Mouse (Mus musculus) frontal cortex, postnatal 25 days (tissue): ENCODE data around the gene Pgam1.
"Not testable (repeated sequence)": the region's sequence is repeated elsewhere in the genome, so short reads cannot be mapped to it uniquely, and the experiment has no call there.

Source experiments
- DNase-seq, 2 experiments: peaks; one replicate each; pipeline ENCODE4 v3.0.0; 2022; ENCODE audit warnings: low spot score in 2 of 2

Pgam1 gene

DNA sequence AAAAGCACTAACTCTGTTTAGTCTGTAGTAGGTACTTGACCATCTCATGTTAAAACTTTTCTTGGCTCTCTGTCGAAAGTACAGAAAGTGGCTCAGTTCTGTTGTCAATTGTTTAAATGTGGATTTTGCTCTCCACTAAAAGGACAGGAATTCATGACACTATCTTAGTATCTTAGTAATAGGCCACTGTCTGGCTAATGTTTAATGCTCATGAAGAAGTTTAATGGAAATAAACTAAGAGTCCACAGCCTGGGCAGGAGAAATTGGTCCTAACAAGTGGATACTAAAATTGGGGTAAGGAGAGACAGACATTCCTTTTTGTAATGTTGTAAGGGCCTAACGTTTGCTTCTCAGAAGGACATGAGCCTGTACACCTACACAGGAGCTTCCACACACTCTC lies 1.3 kb upstream of the Pgam1 start:
- no peak for DNase-seq

DNA sequence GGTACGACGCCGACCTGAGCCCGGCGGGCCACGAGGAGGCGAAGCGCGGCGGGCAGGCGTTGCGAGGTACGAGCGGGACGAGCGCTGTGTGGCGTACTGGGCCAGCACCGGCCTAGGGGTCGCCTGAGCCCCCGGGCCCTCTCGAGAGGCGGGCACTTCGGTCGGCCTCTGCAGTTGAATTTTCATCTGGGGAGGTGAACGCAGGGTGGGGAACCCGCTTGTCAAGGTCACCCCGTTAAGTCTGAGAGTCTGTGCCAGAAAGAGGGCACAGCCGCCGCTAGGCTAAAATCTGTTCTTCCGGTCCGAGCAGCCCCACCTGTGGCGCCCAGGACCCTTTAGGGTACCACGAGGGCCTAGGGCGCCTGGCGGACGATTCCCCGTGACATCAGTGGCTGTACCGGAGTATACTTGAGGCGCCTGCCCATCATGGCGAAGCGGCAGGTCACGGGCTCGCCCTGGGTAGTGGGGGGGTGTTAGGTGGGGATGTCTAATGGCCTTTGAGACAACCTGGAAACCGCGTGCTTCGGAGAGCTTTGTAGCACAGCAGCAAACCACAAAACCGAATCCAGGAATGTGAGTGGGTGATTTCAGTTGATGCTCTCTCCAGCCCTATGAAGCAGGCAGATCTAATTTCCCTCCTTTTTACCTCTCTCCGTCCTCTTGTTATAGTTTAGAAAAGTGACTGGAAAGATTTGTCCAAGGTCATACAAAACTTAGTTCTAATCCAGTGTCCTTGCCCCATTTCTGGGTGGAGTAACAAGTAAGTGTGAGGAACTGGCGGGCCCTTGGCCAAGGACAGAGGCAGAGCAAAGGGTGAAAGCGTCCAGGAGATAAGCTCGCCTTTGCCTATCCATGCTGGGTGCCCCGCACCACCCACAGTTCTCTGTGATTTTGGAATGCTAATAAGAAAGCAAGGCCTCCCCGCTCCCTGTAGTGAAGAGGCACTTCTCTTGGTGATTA lies 678 bp downstream of the Pgam1 start:
- peak in 1 of 2 experiments; percentile 26 for DNase-seq

DNA sequence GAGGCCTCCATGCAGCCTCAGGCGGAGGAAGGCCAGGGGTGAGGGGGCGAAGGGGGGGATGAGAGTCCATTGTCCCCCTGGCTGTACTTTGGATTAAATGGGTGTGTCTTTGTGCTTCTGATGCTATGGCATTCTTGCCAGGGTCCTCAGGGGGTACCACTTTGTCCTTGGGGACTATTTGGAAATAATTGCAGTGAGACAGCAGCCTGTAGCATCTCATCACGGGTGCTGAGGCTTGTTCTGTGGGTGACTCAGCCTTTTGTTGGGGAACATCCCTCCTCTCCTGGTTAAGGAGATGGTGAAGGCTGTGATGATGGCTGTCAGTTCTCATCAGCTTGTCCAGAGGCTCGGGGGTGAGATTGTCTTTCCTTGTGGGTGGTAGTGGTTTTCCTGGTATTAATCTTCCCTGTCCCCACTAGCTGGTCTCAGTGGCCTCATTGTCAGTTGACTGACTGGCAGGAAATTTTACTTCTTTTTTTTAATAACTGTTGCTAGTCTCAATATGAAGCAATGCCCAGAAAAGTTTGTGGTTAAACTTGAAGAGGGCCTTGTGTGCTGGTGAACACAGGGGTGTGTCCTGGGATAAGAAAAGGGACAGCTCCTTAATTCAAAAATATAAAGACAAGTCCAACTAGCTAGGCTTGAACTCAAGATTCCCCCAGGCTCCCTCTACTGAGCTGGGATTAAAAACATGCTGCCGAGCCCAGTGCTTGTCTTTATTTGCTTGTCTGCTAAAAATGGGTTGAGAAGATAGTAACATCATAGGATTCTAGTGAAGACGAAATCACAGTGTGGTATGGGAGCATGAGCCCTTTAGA lies 2.3 kb downstream of the Pgam1 start:
- DNase-seq: no peak

DNA sequence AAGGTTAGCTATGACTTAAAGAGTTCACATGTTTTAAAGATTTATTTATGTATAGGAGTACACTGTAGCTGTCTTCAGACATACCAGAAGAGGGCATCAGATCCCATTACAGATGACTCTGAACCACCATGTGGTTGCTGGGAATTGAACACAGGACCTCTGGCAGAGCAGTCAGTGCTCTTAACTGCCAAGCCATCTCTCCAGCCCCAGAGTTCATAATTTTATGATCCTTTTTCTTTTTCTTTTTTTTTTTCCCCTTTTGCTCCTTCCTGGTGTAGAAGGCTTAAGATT lies 2.8 kb downstream of the Pgam1 start:
- not testable (repeated sequence) for DNase-seq

DNA sequence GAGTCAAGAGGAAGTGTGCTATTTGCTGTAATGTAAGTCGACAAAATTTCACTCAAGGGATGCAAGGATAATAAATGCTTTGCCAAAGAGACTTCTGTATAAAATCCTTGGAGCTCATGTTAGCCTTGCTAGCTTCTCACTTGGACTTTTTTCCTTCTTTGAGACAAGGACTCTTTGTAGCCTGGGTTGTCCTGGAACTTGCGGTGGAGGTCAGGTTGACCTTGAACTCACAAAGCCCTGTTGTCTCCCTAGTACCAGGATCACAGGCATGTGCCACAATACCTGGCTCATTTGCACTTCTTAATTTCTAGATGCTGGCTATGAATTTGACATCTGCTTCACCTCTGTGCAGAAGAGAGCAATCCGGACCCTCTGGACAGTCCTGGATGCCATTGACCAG lies 3.6 kb downstream of the Pgam1 start:
- DNase-seq: no peak

DNA sequence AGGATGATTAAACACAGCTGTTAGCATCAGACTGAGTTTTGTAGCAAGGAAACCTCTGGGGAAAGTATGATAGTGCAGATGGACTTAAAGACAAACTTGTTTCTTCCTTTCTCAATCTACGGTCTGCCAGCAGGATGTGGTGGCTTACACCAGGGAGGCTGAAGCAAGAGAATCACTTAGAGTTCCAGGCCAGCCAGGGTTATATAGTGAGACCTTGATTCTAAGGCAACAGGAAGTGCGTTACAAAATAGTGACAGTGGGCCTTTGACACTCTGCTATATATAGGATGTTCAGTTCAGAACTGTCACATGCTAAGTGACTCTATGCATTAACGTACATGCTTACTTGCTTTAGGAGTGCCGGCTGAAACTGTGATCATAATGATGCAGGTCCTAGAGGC lies 5.1 kb downstream of the Pgam1 start:
- DNase-seq: no peak

DNA sequence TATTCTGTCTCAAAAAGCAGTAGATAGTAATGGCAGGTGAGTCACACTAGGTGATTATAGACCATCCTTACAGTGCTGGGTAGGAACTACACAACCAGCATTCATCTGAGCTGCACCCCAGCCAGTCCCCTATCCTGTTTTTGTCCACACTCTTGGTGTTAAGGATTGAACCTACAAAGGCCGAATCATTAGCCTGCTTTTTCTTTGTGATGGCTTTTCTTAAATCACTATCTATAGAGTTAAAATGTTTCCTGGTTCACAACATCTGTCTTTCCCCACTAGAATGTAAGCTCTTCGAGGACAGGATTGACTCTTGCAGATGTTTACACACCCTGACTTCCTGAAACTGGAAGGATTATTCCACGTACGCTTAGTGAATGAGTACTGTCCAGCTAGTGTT lies 7.7 kb downstream of the Pgam1 start:
- no peak for DNase-seq

DNA sequence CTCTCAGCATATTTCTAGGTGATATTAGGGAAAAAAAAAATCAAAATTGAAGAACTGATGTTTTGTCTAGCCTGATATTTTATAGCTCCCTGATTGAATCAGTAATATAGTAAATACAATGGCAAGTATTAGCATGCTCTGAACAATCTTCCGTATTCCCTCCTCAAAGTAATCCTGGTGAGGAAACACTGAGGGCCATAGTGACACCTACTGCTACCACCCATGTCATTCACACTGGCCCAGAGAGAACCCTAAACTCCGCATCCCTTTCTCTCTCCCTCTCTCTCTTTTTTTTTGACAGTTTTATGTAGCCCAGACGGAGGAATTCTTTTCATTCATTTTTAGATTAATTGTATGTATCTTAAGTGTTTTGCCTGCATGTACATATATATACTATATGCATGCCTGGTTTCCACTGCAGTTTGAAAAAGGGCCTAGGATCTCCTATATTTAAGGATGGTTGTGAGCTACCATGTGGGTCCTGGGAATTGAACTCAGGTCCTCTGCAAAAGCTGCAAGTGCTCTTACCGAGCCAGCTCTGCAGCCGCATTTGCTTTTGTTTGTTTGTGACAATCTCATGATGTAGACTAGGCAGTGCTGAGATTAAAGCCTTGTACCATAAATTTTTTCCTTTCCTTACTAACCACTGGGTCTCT lies 8.8 kb downstream of the Pgam1 start:
- no peak for DNase-seq

DNA sequence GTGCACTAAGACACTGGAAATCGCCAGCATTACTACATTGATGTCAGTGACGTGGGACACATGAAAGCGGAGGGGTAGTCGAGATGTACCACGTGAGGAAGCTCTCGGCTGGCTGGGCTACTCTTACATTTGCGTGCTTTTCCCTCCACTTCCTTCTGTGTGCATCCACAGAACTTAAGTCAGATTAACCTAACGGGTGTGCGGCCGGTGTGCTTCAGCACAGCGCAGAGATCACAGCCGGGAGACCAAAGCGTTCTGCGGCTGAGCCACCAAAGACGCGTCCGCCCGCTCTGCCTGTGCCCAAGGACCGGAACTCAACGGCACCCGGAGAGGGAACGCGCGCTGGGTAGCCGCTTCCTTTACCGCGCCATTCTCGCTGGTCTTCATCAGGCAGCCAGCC lies 21.0 kb downstream of the Pgam1 start:
- no peak for DNase-seq

DNA sequence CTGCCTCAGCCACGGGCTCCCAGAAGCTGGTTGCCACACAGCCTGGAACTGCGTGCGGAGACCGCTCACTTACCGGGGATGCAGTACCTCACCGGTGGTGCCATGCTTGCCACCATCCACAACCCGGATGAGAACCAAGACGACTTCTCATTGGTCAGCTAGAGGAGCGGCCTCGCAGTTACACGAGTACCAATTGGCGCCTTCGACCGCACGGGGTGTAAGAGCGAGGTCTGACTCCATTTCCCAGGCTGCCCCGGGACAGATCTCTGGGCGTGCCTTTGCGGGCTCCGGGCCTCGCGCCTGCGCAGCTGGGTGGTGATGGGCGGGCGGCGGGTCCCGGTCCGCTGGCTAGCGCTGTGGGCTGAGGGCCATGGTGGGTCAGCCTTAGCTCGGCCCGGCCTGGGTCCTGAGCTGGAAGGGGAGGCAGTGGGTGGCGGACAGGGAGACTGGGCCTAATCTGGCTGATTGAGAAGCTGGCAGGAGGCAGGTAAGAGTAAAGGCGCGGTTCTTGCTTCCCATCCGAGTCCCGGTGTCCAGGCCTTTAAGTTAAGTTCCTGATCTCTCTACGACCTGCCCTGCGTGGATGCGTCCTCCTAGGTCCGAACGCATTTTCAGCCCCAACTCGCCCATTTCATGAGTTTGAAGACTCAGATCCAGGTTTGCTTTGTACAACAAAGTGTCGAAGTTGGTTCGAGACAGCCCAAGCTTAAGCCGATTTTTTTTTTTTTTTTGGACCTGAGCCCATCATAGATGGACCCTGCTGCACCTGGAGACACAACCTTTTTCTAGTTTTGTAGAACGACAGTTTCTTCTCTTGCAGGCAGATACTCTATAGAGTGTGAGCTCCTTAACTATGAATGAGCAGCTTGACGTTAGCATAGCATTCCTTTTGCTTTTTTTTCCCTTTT lies 21.7 kb downstream of the Pgam1 start, which contains the start of the genes Exosc1 and Zdhhc16:
Gene Exosc1 (minus strand): TSS at position 245 of the 908 bp plus-strand sequence.
Gene Zdhhc16 (plus strand): TSS at position 302 of the 908 bp plus-strand sequence.
- DNase-seq: peak; percentile 99

DNA sequence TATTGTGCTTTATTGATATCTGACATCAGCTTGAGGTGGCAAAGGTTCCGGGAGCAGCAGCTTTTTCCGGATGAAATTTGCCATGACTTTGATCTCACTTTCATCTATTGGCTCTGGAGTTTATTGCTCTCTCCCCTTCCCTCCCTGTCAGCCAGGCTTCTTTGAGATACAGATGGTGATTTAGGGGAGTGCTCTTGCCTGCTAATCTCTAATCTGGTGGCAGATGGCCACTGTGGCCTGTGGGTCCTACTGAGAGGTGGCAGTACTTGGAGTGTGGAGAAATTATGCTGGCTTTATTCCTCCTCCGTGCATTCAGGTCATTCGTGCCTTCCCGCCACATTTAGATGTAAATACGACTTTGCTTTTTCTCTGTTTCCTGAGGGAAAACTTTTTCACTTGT lies 22.4 kb downstream of the Pgam1 start:
- DNase-seq: no peak

DNA sequence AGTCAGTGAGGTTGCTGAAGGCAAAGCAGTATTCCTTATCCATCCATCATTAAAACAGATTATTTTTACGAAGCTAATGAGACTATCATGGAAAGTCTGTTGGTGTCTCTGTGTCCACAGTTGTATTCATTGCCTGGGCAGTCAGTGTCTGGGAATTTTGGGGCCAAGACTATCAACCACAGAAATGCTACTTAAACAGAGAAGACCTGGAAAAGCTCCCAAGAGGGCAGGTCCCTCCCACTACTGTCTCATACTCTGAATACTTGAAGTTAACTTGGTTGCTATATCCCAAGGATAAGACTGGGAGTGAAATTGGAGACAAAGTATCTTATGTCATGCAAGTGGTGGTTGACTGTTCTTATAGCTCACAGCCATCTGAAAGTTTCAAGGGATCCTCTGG lies 24.2 kb downstream of the Pgam1 start:
- DNase-seq: no peak

DNA sequence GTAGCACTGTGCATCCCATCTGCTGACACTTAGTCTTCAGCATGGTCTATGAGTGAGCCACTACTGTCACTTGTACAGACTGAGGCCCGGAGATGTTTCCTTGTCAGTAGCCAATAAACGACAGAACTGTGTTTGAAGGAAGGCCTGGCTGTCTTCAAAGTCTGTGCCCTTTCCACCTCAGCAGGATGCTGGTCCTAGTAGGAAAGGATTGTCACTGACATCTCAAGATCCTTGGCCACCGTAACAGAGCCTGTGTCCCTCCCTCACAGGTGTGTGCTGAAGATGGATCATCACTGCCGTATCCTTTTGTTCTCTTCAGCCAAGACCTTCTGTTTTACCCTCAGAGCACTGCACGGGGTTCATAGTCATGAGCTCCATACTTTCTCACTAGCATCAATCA lies 26.8 kb downstream of the Pgam1 start:
- DNase-seq: no peak

DNA sequence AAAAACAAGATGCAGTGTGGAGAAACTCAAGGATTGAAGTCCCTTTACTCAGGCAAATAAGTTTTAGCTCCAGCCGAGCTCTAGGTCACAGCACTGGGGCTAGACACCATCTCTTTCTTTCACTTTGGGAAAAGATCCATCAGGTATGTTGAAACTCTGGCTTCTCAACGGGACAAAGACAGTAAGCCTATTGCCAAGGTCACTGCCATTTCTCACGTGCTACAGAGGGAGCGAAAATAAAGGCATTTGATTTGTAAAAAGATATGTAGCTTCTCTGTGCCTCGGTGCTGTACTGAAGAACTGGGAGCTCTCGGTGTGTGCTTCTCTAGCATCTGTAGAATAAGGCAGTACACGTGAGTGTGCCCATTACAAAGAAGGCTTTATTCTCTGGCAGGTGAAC lies 32.1 kb downstream of the Pgam1 start:
- no peak for DNase-seq

DNA sequence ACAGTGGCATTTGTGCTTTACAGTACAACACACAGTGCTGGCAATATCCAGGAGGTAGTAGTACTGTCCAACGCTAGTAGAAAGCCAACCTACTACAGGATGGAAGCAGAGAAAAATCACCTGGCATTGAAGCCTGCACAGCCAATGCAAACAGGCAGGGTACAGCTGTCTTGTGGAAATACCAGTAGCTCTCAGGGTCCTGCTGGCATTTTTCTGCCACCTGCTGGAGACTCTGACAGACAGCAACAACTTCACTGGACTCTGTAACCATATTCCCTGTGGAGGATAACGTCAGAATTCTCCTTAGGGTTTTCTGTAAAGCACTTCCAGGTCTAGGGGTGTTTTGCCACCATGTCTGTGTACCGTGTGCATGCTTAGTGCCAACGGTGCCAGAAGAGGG lies 40.6 kb downstream of the Pgam1 start:
- no peak for DNase-seq

DNA sequence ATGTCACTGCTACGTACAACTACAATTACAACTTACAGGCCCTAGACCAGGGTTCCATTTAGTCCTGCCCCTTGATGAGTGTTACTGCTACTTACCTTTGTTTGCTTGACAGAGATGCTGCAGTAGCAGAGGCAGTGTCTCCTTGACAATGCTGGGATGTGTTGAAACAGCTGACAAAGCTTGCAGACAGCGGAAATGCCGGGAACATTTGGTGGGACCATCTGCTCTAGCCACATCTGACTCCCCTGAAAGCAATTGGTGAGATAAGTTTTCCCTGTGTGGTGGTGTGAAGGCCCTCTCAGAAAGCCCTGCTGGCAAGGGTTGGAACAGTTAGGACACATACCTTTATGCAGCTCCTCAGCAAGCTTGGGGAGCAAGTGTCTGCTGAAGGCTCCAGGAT lies 41.9 kb downstream of the Pgam1 start:
- no peak for DNase-seq
